Mouse (Mus musculus) embryo, embryonic 10 days (tissue): Measurements from ENCODE around the gene Wdr72.

ENCODE experiments used
- DNase-seq: peaks from one replicate; pipeline ENCODE4 v3.0.0-alpha.2; 2015; ENCODE audit warnings: low spot score

Wdr72 gene

GRCm38 (mm10) chr9:74241292-74241691 lies 131.1 kb downstream of the Wdr72 start:
- DNase-seq, result no peak

GRCm38 (mm10) chr9:74248084-74248483 lies 137.9 kb downstream of the Wdr72 start:
- DNase-seq, result no peak

- DNase-seq, result peak; percentile 77
Observed at GRCm38 (mm10) chr9:74249486-74249885, 139.3 kb downstream of the Wdr72 start.

- DNase-seq, result peak; percentile 14
Observed at GRCm38 (mm10) chr9:74250522-74250921, 140.4 kb downstream of the Wdr72 start.

GRCm38 (mm10) chr9:74258389-74258788 lies 148.2 kb downstream of the Wdr72 start:
- DNase-seq, result no peak

- DNase-seq, result peak; percentile 80
Observed at GRCm38 (mm10) chr9:74277752-74278385, 167.7 kb downstream of the Wdr72 start.

GRCm38 (mm10) chr9:74282072-74282471 lies 171.9 kb downstream of the Wdr72 start:
- DNase-seq, result no peak

GRCm38 (mm10) chr9:74286210-74286609 lies 176.1 kb downstream of the Wdr72 start:
- DNase-seq, result peak; percentile 51

GRCm38 (mm10) chr9:74294479-74294878 lies 184.3 kb downstream of the Wdr72 start:
- no peak for DNase-seq

- DNase-seq, result no peak
Observed at GRCm38 (mm10) chr9:74318771-74319170, 208.6 kb downstream of the Wdr72 start.

GRCm38 (mm10) chr9:74324089-74324924 lies 214.2 kb downstream of the Wdr72 start:
- DNase-seq, result no peak

GRCm38 (mm10) chr9:74324925-74325295 lies 214.8 kb downstream of the Wdr72 start:
- no peak for DNase-seq

GRCm38 (mm10) chr9:74325981-74326380 lies 215.8 kb downstream of the Wdr72 start:
- DNase-seq, result no peak

GRCm38 (mm10) chr9:74328821-74329220 lies 218.7 kb downstream of the Wdr72 start:
- DNase-seq, result no peak

GRCm38 (mm10) chr9:74330706-74331495 lies 220.7 kb downstream of the Wdr72 start:
- peak; percentile 13 for DNase-seq

- no peak for DNase-seq
Observed at GRCm38 (mm10) chr9:74332321-74332720, 222.2 kb downstream of the Wdr72 start.
